Mouse (Mus musculus): ENCODE results near the gene Antxr1. TPM values are rescaled to one million over a fixed set of nuclear protein-coding genes. Genes with fewer than 3 reads are reported as not detected.

Antxr1 gene
- 24.2 and 28.3 TPM in 2 replicates for polyA plus RNA-seq (2012; rRNA removed)

DNA sequence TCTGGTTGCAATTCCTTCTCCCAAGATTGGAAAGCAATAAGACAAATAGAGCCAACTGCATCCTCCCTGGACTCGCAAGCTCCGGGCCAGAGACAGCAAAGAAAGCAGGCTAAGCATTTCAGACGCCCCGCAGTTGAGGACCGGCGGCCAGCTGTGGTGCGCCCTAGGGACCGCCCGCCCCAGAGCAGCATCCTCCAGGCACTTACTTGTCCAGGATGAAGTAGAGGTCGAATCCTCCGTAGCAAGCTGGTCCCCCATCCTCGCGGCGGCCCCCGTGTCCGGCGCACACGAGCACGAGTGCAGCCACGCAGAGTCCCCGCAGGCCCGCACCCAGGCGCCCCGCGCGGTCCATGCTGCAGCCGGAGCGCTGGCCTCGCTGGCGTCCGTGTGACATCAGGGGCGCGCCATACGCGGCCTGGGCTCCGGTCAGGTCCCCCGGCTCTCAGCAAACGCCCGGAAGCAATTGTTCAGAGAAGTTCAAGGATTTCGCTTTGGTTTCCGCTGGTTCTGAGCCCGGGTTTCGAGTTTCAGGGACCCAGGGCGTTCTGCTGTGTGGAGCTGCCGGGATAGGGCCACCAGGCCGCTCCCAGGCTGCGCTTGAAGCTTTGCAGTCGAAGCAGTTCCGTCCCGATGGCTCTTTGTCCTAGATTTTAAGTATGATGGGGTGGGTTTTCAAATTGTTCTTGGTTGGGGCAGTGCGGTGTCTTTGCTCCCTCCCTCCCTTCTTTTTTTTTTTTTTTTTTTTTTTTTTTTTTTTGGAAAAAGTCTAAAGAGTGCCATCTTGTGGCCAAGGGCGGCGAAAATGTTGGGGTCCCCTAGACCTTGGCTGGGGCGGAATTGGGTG, at the start of gene Antxr1:
Antxr1 (minus strand) TSS at position 731 of the 844 bp plus-strand sequence.

DNA sequence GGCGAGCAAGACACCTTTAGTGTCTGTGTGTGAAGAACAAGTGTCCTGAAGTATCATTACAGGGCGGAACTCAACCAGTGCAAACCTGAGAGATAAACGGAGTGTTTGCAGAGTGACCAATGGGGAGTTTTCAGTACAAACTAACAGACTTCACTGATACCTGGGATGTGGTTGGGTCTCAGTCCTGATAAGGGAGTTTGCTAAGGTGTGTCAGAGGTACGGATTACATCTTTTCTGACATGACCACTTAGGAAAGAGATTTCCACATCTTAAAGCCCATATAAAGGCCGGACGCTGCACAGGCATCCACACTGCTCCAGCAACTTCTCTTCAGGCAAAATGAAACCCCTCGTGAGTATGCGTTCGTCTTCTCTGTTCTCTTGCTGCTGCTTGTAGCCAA, 37.4 kb upstream of the Antxr1 start, which contains the start of gene Gkn2:
Gkn2 (plus strand) TSS at position 301 of the 400 bp plus-strand sequence.

DNA sequence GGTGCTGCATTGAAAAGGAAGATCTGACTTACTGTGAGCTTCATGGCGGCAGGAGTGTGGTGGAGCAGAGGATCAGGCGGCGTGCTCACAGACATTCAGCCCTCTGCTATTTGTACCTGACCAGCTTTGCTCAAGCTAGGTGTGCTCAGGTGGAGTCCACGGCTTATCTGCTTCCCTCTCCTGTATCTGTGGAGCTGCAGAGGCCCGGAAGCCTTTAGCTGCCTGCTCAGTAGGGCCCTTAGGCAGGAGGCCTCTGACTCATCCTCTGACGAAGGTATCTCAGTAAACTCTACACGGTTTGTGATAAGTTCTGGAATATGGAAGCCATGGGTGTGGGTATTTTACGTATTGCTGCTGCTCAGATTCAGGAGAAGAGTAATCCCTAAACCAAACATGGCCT, 15.2 kb upstream of the Antxr1 start, which contains the start of gene Gkn1:
Gkn1 (minus strand) TSS at position 114 of the 400 bp plus-strand sequence.

DNA sequence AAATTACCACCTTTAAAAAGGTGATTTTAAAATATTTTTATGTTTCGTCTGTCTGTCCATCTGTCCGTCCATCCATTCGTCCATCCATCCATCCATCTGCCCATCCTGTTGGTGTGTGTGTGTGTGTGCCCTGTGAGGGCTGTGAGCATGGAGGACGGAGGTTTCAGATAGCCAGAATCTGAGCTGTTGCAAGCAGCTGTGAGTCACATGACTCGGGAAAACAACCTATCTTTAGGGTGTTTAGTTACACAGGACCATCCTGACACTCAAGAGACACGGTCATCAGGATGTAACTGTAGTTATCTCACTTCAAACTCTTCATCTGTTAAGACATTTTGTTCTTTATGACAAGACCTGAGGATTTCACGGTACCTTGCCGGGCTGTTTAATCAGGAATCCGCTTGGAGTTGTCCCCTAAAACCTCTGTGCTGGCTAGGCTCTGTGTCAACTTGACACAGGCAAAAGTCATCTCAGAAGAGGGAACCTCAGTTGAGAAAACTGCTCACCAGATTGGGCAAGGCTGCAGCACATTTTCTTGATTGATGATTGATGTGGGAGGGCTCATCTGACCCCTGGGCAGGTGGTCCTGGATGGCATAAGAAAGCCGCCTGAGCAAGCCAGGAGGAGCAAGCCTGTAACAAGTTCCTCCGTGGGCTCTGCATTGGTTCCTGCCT, 231.4 kb downstream of the Antxr1 start, which contains the start of gene D6Ertd527e:
D6Ertd527e (plus strand) TSS at position 624 of the 674 bp plus-strand sequence.

Other genes with a start within 250 kb of the Antxr1 start
- 45.9 and 83.5 TPM in 2 replicates for gene D6Ertd527e, start 231.1 kb downstream of the Antxr1 start, polyA plus RNA-seq (2012; rRNA removed)
- 0.94 and 3.6 TPM in 2 replicates for gene Gkn1, start 15.1 kb upstream of the Antxr1 start, polyA plus RNA-seq (2012; rRNA removed)
- gene Gkn2, start 37.5 kb upstream of the Antxr1 start, polyA plus RNA-seq (2012; rRNA removed), result 1.4 TPM in 1 of 2 replicates, not detected in the other
- gene Gkn3, start 53.1 kb upstream of the Antxr1 start, polyA plus RNA-seq (2012; rRNA removed), result 2.4 and 2.6 TPM in 2 replicates
- not detected in 2 replicates for gene Bmp10, start 93.2 kb upstream of the Antxr1 start, polyA plus RNA-seq (2012; rRNA removed)
- 1.0 and 1.3 TPM in 2 replicates for gene Arhgap25, start 197.4 kb upstream of the Antxr1 start, polyA plus RNA-seq (2012; rRNA removed)

Data from ovary, adult 2 months (tissue).